Mouse (Mus musculus): Measurements from ENCODE around the gene Emc10.

Emc10 gene

DNA sequence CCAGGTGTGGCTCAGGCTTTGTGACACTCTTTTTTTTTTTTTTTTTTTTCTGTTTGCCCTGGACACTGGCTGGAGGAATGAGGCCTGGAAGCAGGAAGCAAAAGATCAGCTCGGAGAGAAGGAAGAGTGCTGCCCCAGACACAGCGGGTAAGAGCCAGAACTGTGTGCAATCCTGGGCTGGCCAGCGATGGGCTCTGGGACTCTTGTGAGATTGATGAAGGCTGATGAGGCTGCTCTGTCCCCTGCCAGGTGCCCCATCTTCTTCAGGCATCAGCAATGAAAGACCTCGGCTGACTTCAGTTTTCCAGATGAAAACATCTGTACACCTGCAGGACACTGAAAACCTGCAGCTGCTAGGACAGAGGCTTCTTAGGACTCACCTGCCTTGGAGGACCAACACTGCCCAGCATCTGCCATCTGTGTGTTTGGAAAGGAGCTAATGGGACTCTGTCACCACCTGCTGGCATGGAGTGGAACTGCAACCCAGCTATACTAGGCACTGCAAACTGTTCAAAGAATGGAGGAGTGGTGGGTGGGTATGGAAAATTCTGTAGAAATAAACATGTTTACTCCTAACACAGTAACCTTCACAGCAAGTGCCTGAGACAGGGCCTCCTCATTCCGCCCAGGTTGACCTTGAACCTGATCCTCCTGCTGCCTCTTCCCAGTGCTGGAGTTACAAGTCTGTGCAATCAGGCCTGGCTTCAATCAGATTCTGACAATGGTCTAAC, 11.3 kb downstream of the Emc10 start:
- peak; percentile 88 for DNase-seq (ENCODE audit: low spot score)

DNA sequence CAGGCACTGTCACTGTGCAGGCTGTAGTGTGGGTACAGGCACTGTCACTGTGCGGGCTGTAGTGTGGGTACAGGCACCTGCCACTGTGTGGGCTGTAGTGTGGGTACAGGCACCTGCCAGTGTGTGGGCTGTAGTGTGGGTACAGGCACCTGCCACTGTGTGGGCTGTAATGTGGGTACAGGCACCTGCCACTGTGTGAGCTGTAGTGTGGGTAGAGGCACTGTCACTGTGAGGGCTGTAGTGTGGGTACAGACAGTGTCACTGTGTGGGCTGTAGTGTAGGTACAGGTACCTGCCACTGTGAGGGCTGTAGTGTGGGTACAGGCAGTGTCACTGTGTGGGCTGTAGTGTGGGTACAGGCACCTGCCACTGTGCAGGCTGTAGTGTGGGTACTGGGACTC, 12.2 kb downstream of the Emc10 start:
- DNase-seq (ENCODE audit: low spot score) = no peak

DNA sequence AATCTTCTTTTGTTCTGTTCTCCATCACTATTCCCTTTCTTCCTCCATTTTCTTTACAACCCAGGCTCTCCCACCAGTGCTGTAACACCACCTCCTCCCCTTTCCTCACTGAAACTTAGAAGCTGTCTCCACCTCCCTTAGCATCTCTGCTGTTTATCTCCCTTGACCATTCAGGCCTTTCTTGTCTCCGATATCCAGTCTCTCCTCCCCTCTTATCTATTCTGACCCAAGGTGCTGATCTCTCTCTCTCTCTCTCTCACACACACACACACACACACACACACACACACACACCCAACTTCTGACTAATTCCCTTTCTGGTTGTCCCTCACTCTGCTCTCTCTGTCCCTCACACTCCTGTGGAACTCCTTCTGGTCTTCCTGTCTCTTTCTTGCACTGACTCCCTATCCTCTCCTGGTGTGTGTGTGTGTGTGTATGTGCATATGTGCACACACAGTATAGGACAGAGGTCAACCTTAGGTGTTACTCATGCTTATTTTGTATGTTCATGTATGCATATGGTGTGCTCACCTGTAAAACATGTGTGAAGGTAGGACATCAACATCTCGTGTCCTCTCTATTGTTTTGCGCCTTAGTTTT, 13.4 kb downstream of the Emc10 start:
- DNase-seq (ENCODE audit: low spot score) = no peak

DNA sequence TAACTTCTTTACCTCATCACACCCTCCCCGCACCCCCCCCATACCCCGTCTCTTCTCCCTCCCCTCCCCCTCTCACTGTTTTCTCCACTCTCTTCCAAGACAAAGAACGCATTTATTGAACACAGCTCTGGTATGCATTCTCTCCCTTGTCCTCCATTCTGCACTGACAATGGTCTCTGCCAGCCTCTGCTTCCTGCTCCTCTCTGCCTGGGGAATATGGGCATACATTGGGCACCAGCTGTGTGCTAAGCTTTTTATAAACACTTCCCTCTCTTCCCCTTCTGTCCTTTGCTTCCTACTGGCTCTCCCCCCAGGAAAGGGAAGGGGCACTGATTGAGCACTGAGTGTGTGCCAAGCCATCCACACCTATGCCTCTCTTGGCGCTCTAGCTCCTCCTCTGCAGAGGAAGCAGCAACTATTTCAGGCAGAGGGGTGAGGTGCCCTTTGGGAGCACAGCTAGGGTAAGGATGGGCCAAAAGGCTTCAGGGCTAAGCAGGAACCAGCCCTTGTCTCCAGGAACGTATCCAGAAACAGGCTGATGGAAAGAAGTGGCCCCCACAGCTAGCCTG, 21.2 kb downstream of the Emc10 start:
- peak; percentile 34 for DNase-seq (ENCODE audit: low spot score)

DNA sequence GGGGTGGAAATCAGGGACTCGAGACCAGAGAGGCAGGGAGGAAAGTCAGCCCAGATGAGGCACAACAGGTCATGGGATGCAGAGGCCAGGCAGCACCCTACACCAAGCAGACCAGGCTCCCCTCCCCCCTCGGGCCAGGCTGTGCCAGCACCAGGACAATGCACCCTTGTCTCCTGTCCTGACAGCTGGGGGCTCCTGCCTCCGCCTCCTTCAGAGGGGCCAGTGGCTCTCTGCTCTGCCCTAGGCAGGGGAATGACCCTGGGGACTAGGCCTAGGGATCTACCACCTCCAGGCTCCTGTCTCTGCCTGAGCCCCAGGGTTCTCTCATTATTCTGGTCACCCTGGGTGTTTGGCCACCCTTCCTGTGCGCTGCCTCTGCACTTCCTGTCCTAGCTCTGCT, 21.9 kb downstream of the Emc10 start:
- peak; percentile 78 for DNase-seq (ENCODE audit: low spot score)

DNA sequence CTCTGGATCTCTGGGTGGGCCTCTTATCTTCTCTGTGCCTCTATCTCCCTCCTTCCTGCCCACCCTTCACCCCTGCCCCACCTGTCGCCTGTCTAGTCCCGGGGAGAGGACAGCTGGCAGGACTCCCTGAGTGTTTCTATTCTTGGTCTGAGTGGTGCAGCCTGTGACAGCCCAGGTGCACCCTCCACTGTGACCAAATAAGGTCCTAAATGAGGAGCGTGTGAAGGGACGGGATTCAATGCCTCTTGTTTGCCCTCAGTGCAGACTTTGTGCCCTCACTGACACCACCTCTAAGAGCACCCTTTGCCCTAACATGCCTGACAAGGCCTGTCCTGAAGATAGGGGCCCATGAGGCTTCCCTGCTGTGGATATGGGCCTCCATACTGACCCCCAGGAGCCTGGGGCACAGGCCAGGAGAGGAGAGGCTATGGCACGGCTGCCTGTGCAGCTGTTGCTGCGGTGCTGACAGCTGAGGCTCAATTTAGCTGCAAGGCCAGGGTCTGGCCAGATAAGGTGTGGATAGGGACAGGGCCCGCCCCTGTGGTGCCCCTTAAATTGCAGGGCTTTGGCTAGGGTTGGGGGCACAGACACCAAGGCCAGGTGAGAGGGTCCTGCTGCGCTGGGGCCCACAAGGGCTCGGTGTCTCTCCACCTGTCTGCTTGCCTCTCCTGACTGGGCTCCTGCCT, 23.2 kb downstream of the Emc10 start:
- DNase-seq (ENCODE audit: low spot score) = peak; percentile 41

DNA sequence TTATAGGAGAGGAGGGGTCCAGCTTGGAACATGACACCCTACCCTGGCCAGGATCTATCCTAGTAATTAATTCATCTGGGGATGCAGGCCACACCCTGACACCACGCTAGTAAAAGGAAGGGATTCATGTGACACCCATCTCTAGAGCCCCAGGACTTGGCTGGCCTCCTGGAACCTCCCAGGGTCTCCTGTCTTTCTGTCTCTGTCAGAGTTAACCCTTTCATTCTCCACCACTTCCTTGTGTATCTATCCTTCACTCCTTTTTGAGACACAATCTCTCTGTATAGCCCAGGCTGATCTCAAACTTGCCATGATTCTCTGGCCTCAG, 23.8 kb downstream of the Emc10 start:
- no peak for DNase-seq (ENCODE audit: low spot score)

DNA sequence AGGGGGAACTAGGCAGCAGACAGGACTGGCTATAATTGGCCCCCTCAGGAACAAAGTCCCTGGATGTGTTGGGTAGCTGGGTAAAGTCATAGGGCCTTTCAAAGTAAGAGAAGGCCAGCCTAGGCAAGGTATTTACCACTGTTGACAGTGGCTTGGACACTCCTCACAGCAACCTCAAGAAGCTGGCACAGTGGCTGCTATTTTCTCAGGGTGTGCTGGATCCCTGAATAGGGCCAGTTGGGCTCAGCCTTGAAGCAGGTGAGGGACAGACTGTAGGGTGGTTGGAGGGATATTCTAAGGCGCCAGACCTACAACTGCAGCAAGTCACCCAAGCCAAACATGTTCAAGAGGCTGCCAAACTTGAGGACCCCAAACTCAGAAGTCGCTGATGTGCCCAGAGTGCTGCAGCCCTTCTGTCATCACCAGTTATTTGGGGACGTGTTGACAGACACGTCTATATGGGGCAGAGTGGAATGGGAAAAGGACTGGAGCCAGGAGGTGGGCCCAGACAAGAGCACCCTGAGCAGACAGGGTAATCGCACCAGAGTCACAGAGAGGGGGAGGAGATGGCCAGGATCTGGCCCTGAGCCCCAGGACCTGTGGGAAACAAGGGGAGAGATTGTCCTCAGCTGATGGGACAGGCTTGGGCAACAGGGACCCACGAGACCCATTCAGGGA, 24.3 kb downstream of the Emc10 start:
- DNase-seq (ENCODE audit: low spot score) = no peak

DNA sequence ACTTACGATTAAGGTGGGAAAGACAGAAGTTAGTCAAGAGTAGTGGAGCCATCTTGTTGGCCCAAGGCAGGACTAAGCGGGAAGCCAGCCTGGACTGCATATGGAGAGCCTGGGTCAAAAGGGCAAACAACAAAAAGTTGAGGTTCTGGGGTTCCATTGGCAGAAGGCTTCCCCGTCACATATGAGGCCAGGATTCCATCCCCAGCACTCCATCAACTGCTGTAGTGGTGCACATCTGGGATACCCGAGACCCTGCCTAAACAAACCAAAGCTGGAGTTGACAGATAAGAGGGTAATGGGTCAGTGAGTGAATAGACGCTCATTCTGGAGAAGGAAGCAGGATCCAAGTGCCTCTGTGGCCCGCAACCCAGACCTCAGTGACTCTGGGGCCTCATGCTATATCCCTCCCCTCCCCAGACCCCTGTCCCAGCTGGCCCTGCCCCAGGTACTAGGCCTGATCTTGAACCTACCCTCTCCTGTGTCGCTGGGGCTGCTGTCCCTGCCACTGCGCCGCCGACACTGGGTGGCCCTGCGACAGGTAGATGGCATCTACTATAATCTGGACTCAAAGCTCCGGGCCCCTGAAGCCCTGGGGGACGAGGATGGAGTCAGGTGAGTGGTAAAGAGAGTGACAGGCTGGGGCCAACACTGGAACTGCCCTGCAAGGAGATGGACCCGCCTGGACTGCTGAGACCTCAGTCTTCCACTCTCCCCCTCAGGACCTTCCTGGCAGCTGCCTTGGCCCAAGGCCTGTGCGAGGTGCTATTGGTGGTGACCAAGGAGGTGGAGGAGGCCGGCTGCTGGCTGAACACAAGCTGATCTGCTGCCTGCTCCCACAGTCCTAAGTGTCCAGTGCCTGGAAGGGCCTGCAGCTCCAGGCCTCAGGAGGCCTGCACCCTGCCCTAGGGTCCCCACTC, 25.4 kb downstream of the Emc10 start:
- DNase-seq (ENCODE audit: low spot score) = no peak

DNA sequence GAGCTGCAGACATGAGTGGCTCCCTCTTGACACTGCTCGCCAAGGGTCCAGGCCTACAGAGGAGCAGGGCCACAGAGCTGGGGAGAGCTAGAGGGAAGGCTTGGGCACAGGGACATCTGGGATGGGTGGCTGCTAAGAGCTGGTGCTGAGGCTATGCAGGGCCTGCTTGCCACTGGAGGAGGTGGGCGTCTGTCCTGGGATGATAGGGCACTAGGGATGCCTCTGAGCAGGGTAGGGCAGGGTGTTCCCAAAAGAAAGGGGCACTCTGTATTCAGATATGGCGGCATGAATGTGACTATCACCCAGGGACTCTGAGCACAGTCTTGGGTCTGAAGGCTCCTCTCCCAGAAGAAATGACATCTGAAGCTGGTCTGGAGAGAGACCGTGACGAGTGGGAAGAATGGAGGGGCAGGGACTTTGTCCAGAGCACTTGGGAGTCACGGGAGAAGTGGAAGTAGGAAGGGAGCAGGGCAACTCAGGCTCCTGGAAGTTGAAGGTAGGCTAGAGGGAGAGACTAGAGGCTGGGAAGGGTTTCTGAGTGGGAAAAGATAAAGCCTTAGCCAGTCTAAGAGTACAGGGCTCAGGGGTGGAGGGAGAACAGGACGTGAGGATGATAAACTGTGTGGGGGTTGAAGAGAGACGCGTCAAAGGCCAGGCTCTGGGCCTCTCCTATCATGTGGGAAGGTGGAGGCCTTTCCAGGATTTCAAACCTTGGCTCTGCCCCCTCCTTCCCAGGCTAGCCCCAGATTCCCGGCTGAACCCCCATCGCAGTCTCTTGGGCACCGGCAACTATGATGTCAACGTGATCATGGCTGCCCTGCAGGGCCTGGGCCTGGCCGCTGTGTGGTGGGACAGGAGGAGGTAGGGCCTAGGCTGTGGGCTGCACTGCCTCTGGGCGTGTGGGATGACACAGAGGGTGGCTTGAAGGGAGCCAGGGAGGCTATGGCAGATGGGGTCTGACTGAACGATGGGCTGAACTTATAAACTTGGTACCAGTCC, 26.4 kb downstream of the Emc10 start:
- peak; percentile 46 for DNase-seq (ENCODE audit: low spot score)

DNA sequence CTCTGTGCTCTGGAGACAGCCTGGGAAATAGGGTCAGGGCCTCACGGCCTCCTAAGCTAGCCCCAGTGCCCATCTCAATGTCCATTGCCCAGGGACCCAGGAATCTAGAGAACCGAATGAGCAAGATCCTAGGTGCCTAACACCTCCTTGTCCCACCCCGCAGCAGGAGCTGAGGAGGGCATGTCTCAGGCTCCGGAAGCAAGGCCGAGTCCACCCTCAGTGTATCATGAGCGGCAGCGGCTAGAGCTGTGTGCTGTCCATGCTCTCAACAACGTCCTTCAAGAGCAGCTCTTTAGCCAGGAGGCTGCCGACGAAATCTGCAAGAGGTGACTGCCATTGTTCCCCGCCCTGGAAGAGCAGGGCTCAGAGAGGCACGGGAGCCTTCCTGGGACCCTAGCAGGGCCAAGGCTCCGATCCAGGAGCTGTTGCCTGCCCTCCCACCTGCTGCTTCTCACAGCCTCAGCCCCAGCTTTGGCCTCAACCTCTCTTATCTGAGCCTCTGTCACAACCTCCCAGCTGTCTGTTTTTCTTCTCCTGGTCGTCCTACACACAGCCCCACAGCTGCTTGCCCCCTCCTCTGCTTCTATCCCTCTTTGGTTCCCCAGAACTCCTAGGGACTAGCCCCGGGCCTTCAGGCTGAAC, 27.6 kb downstream of the Emc10 start:
- DNase-seq (ENCODE audit: low spot score) = peak; percentile 43

DNA sequence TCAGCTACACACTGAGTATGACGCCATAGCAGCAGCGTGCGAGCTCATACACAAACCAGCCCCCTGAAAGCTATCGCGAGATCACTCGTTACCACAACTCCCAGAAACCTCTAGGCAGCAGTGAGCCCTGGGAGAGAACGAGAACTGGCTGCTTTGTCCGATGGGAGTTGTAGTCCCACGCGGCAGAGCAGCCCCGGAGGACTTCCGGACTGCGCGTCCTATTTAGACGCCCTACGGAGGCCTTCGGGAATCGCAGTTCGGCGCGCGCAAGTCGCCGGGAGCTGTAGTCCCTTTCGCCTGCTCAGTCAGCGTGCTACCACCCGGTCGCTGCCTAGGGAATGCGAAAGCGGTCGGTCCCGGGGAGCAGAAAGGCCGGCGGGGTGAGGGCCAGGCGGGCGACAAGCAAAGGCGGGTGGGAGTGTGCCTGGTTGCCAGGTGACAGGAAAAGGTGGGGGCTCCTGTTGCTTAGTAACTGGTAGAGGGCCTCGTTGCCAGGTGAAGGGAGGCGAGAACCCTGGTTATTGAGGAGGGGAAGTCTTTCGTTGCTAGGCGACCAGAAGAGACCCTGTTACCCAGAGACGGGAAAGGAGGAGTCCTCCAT, 28.4 kb downstream of the Emc10 start, which contains the start of gene Josd2:
TSS of gene Josd2 (plus strand) at position 170 of the 601 bp plus-strand sequence.
- DNase-seq (ENCODE audit: low spot score) = peak; percentile 88

DNA sequence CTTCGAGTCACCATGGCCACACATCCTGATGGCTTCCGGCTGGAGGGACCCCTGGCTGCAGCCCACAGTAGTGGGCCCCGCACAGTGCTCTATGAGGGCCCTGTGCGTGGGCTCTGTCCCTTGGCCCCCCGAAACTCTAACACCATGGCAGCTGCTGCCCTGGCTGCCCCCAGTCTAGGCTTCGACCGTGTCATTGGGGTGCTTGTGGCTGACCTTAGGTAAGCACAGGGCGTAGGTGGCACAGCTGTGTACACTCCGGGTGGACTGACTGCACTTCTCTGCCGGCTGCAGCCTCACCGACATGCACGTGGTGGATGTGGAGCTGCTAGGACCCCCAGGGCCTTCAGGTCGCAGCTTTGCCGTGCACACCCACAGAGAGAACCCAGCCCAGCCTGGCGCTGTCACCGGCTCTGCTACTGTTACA, 29.4 kb downstream of the Emc10 start:
- DNase-seq (ENCODE audit: low spot score) = peak; percentile 47

DNA sequence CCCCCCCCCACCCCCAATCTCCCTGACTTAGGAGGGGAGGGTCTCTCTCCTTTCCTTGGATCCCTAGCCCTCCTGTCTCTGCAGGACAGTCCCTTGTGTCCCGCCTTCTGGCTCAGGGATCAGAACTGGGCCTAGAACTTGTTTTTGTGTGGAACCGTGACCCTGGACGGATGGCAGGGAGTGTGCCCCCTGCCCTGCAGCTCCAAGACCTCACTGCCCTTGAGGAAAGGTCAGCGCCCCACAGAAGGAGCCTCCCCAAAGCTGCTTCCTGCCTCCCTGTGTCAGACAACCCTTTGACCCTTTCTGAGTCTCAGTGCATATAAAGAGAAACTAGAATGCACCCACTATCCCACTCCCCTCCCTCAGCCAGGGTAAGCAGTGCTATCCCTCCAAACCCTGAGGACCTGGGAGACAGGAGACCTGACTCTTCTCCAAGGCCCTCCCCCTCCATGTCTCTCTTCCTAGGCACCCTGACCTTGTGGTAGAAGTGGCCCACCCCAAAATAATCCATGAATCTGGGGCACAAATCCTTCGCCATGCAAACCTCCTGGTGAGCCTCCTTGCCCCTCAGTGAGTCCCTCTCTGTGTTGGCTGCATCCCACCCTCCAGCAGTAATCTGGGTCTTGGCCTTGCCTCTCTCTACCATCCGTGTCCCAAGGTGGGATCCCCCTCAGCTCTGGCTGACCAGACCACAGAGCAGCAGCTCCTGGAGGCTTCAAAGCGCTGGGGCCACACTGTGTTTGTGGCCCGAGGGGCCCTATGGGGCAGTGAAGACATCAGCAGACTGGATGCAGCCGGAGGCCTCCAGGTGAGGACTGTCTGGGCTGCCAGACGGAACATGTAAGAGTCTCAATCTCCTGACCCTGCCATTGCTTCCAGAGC, 30.1 kb downstream of the Emc10 start:
- peak; percentile 41 for DNase-seq (ENCODE audit: low spot score)

DNA sequence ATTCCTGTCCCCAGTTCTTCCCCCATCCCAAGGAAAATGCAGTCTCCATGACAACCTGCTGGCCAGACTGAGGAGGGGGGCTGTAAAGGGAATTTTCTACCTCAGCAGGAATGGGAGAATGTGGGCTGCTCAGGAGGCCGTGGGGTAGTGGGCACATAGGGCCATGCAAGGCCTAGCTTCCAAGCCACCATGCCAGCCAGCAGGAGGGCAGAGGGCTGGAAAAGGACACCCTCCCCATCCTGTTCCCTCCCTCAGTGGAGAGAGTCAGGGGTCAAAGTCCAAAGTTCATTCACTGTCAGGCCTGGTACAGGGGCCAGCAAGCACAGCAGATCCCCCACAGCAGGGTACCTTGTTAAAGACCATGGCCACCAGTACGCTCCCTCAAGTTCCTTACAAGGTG, 31.2 kb downstream of the Emc10 start, which contains the start of gene Aspdh:
TSS of gene Aspdh (plus strand) at position 281 of the 400 bp plus-strand sequence.
- no peak for DNase-seq (ENCODE audit: low spot score)

DNA sequence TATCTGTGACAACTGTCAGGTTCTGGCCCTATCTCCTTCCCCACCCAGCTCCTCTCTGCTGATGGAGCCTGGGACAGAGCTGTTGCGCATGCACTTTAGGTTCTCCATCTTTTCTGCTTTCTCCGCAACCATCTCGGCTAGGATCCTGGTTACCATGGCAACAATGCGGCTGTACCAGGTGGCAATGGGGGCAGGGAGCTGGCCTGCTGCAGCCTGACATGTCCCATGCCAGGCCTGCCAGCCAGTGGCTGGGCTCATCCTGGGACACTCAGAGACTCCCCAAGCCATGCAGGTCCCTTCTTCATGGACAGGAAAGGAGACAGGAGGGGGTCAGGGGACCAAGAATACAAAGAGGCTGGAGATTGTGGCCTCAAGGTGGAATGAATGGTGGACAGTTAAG, 31.8 kb downstream of the Emc10 start:
- peak; percentile 38 for DNase-seq (ENCODE audit: low spot score)

DNA sequence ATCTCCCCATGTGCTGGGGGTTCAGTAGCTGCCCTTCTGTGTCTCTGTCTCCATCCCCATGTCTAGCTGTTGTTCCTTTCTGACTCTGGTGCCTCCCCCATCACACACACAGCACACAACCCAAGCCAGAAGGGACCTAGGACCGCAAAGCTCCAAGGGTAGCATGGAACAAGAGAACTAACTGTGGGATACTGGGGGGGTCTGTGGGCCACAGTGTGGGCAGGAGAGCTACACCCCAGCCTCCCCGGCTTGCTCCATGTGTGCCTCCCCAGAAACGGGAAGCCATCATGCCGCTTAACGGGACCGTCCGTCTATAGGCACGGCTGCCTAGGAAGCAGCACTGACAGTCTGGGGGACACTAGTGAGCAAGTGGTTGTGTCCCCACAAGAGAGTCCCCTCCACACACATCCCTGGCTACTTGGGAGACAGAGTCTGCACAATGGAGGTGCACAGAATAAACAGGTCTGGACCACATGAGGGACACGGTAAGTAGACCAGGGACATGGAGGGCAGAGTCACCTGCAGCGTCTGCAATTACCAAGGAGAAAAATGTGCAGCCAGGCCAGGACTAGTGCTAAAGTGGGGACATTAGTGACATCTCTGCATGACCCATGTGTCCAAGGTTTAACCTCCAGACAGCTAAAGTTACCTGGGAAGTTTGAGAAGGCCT, 32.6 kb downstream of the Emc10 start:
- DNase-seq (ENCODE audit: low spot score) = no peak

DNA sequence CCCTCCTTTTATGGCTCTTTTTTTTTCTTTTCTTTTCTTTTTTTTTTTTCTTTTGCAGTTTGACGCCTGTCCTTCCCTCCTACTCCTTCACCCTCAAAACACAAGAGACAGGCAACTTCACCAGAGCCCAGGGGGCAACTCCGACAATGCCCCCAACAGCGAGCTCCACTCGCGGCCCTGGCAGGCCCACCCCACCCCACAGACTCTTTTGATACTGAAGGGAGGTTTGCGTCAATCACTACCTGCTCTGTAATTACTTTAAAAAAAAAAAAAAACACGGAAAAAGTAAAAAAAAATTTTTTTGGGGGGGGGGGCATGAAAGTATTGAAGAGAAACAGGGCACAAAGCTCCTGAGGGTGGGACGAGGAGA, 33.3 kb downstream of the Emc10 start:
- DNase-seq (ENCODE audit: low spot score) = no peak

Data from testis, postnatal 10 days (tissue).